Mouse (Mus musculus) activated CD4-positive, CD25-positive, alpha-beta regulatory T cell, adult 4 months (primary cell): ENCODE measurements around the gene Olfr1471. TPM values are rescaled to one million over a fixed set of nuclear protein-coding genes. Genes with fewer than 3 reads are reported as not detected.
"Not testable (repeated sequence)": the region's sequence is repeated elsewhere in the genome, so short reads cannot be mapped to it uniquely, and the experiment has no call there.

Experiments
- ATAC-seq: one replicate; pipeline ENCODE4 v1.8.0; 2017
- polyA plus RNA-seq, 2 experiments: library from polyadenylated mRNA; unstranded; fragments of 100-300 nt; shearing (Covaris generic); gene quantifications; one replicate each; pipeline ENCODE4 v1.2.1; 2017

Gene Olfr1471
- polyA plus RNA-seq, result not detected

- not testable (repeated sequence) for ATAC-seq
Measured at GRCm38 (mm10) chr19:13443109-13443508, at the start of gene Olfr1471. Olfr1471 (plus strand) TSS chr19:13443409.

GRCm38 (mm10) chr19:13407549-13407948, 35.7 kb upstream of the Olfr1471 start, which contains the start of gene Olfr1469:
Olfr1469 (plus strand) TSS chr19:13407849.
- ATAC-seq, result no peak

DNA sequence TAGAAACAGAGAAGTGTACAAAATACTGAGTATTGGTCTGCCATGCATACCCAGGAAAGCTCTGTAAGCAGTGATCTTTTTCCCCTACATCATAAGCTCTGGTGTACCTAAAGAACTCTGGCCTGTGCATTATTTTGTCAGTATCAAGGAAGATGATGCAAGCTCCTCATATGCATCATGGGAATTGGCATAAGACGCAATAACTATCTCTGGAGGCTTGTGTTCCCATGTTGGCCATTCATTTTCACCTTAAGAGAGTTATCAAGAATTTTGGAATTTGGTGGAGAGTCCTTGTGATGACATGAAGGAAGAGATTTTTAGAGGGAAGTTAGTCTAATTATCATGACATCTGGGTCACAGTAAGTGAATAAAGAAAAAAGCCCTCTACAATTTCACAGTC, 12.8 kb downstream of the Olfr1471 start, which contains the start of gene Olfr1472:
Gene Olfr1472 (minus strand): TSS at position 101 of the 400 bp plus-strand sequence.
- no peak for ATAC-seq

- not testable (repeated sequence) for ATAC-seq
Measured at GRCm38 (mm10) chr19:13469265-13469664, 26.1 kb downstream of the Olfr1471 start, which contains the start of gene Olfr1474. Olfr1474 (plus strand) TSS chr19:13469565.

DNA sequence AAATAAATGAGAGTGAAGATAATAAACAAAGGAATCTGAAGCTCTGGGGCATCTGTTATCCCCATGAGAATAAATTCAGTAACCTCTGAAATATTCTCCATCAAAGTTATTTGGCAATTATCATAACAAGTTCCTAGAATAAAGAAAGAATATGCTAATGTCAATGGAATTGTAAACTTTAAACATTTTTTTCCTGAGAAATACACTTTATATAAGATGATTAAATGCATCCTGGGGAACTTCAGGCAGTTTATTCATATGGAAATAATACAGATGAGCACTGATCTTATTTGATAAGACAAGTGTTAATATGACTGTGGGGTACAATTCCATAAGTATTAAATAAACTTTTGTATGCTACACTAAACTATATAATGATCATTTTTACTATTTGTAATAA, 36.9 kb downstream of the Olfr1471 start, which contains the start of gene Olfr1475:
Gene Olfr1475 (minus strand): TSS at position 101 of the 400 bp plus-strand sequence.
- ATAC-seq, result no peak

DNA sequence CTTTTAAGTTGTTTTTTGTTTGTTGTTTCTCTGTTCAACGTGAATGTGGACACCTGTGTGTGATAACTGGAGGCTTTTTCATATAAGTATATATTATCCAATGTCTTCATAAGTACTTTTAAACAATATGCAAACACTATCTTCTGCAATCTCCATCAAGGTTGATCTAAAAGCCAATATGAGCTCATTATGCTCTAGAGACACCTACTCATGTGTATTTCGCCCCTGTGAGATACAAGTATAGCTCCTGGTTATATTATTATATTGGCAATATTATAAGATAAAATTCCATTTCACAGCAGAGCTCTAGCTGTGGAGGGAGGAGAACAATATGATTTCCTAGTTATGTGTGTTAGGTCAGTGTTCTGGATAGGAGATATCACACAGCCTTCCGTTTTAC, 57.0 kb downstream of the Olfr1471 start, which contains the start of gene Olfr1477:
Gene Olfr1477 (plus strand): TSS at position 301 of the 400 bp plus-strand sequence.
- ATAC-seq, result no peak

Other genes with a start within 250 kb of the Olfr1471 start
- gene Olfr1463, start 212.1 kb upstream of the Olfr1471 start, polyA plus RNA-seq, result not detected
- not detected for gene Olfr1465, start 127.9 kb upstream of the Olfr1471 start, polyA plus RNA-seq
- not detected for gene Olfr1466, start 104.5 kb upstream of the Olfr1471 start, polyA plus RNA-seq
- gene Olfr1467, start 81.2 kb upstream of the Olfr1471 start, polyA plus RNA-seq, result not detected
- under 1 TPM in 1 of 2 experiments, not detected in 1; 0.61 TPM for gene Olfr1469, start 35.6 kb upstream of the Olfr1471 start, polyA plus RNA-seq
- gene Olfr1472, start 12.7 kb downstream of the Olfr1471 start, polyA plus RNA-seq, result under 1 TPM in 1 of 2 experiments, not detected in 1; 0.36 TPM
- gene Olfr1474, start 26.2 kb downstream of the Olfr1471 start, polyA plus RNA-seq, result not detected
- gene Olfr1475, start 36.8 kb downstream of the Olfr1471 start, polyA plus RNA-seq, result not detected
- gene Olfr1477, start 57.1 kb downstream of the Olfr1471 start, polyA plus RNA-seq, result under 1 TPM in 1 of 2 experiments, not detected in 1; 0.11 TPM
- not detected for gene Olfr1480, start 84.5 kb downstream of the Olfr1471 start, polyA plus RNA-seq
- not detected for gene Olfr1484, start 140.1 kb downstream of the Olfr1471 start, polyA plus RNA-seq
- gene Olfr1487, start 174.0 kb downstream of the Olfr1471 start, polyA plus RNA-seq, result not detected
- gene Olfr1489, start 188.2 kb downstream of the Olfr1471 start, polyA plus RNA-seq, result not detected
- gene Olfr1490, start 207.7 kb downstream of the Olfr1471 start, polyA plus RNA-seq, result not detected